Mouse (Mus musculus): ENCODE results near the gene Efna3. TPM values are rescaled to one million over a fixed set of nuclear protein-coding genes. Genes with fewer than 3 reads are reported as not detected.

Gene Efna3
- polyA plus RNA-seq, 1 experiment from 2014 or later, result 15.8 TPM

GRCm38 (mm10) chr3:89351271-89351670, 28.5 kb upstream of the Efna3 start:
- no peak overlapping the region for H3K4me2 ChIP-seq (replicated peaks)
- no peak for ATAC-seq (ENCODE audit: insufficient number of reproducible peaks, insufficient read depth, low FRiP score, low TSS enrichment)
- 43% methylated on average over 5 of the region's 5 CpGs for WGBS
- H3K4me3 ChIP-seq, result no peak overlapping the region
- no peaks in the 10 kb centered on the region for H3K9me3 ChIP-seq
- H3K27ac ChIP-seq, result no peak overlapping the region
- H3K4me1 ChIP-seq, result peaks cover 21% of the 10 kb centered on the region
- peaks cover 44% of the 10 kb centered on the region for H3K27me3 ChIP-seq
- H3K9ac ChIP-seq, result no peak overlapping the region
- 0 out of 2 replicates have a peak, but pooled peaks cover 8% of the 10 kb centered on the region for H3K36me3 ChIP-seq

- peak within 1 kb of the TSS; percentile 66 for H3K4me3 ChIP-seq
- no peaks in the 10 kb centered on the region for H3K9me3 ChIP-seq
- H3K27me3 ChIP-seq, result peaks cover 44% of the 10 kb centered on the region
- WGBS, result under 1% methylated on average over 55 of the region's 59 CpGs
- peaks cover 19% of the 10 kb centered on the region for H3K4me1 ChIP-seq
- peaks cover 20% of the 10 kb centered on the region; the same call in 1 of the 2 replicates for H3K36me3 ChIP-seq
- peak within 1 kb of the TSS; percentile 46; the same call in 1 of the 2 replicates for H3K27ac ChIP-seq
- ATAC-seq (ENCODE audit: insufficient number of reproducible peaks, insufficient read depth, low FRiP score, low TSS enrichment), result peak; percentile 81
- H3K9ac ChIP-seq, result peak within 1 kb of the TSS; percentile 65
- peak within 1 kb of the TSS; percentile 97 for H3K4me2 ChIP-seq (replicated peaks)
These were observed 27.2 kb upstream of the Efna3 start, which contains the start of gene Adam15 for GRCm38 (mm10) chr3:89349869-89350501. TSS of gene Adam15 (minus strand) at chr3:89349996.

- WGBS, result under 1% methylated on average over 38 of the region's 38 CpGs
- peak overlapping the region; percentile 66 for H3K4me3 ChIP-seq
- H3K36me3 ChIP-seq, result peaks cover 28% of the 10 kb centered on the region
- H3K27me3 ChIP-seq, result peaks cover 44% of the 10 kb centered on the region
- H3K9ac ChIP-seq, result peak overlapping the region; percentile 65
- H3K4me2 ChIP-seq (replicated peaks), result peak overlapping the region; percentile 97
- H3K27ac ChIP-seq, result peak overlapping the region; percentile 46; the same call in 1 of the 2 replicates
- no peak for ATAC-seq (ENCODE audit: insufficient number of reproducible peaks, insufficient read depth, low FRiP score, low TSS enrichment)
- H3K4me1 ChIP-seq, result peaks cover 17% of the 10 kb centered on the region
- H3K9me3 ChIP-seq, result no peaks in the 10 kb centered on the region
These were observed 26.4 kb upstream of the Efna3 start for GRCm38 (mm10) chr3:89348911-89349868.

DNA sequence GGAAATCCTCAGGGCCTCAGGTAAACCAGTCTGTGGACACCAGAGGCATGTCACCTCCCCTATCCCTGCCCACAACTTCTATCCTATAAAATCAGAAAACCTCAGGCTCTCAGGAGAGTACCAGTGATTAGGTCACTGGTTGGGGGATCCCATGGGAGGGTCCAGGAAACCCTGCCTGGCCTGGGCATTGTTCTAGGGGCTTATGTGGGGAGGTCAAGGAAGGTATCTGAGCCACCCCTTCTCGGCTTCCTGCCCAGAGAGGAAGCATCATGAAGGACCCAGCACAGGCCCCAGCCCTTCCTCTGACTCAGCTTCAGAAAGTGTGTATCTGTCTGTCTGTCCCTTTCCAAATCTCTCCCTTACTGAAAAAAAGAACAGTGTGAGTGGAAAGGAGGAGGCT, 25.2 kb upstream of the Efna3 start:
- Histone ChIP-seq H3K9me3 (no peaks in the 10 kb centered on the region), H3K36me3 (peaks cover 39% of the 10 kb centered on the region), H3K4me2 (replicated peaks) (no peak overlapping the region), H3K4me3 (no peak overlapping the region), H3K27ac (no peak overlapping the region), H3K27me3 (peaks cover 39% of the 10 kb centered on the region), H3K4me1 (peaks cover 17% of the 10 kb centered on the region), H3K9ac (no peak overlapping the region)
- WGBS, result 50% methylated on average over 1 of the region's 1 CpGs
- ATAC-seq (ENCODE audit: insufficient number of reproducible peaks, insufficient read depth, low FRiP score, low TSS enrichment), result no peak

GRCm38 (mm10) chr3:89346815-89347540, 24.2 kb upstream of the Efna3 start:
- Histone ChIP-seq H3K4me2 (replicated peaks) (no peak overlapping the region), H3K4me1 (peaks cover 17% of the 10 kb centered on the region), H3K36me3 (peaks cover 48% of the 10 kb centered on the region), H3K27me3 (peaks cover 36% of the 10 kb centered on the region), H3K27ac (no peak overlapping the region), H3K9me3 (no peaks in the 10 kb centered on the region), H3K4me3 (no peak overlapping the region), H3K9ac (no peak overlapping the region)
- ATAC-seq (ENCODE audit: insufficient number of reproducible peaks, insufficient read depth, low FRiP score, low TSS enrichment), result no peak
- 74% methylated on average over 10 of the region's 10 CpGs for WGBS

DNA sequence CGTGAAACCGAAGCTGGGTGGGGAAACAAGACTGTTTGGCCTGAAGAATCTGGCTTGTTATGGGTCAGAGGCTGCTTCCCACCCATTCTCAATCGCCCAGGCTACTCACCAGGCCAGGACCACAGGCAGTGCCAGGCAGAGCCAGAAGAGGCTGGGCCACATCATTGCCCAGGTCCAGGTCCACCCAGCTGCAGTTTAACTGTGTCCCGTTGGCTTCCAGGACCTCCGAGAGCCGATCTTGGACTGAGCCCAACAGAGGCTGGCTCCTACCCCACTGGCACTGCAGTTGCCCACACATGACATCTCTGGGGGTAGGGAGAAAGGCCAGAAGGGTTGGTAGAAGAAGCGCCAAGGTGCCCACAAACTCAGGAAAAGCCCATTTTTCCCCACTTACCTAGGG, 20.5 kb upstream of the Efna3 start:
- Histone ChIP-seq H3K36me3 (peaks cover 49% of the 10 kb centered on the region), H3K9ac (no peak overlapping the region), H3K27me3 (peaks cover 15% of the 10 kb centered on the region; the same call in 1 of the 2 replicates), H3K27ac (no peak overlapping the region), H3K4me1 (peaks cover 27% of the 10 kb centered on the region), H3K4me2 (replicated peaks) (no peak overlapping the region), H3K4me3 (no peak overlapping the region), H3K9me3 (no peaks in the 10 kb centered on the region)
- WGBS, result 83% methylated on average over 7 of the region's 7 CpGs
- ATAC-seq (ENCODE audit: insufficient number of reproducible peaks, insufficient read depth, low FRiP score, low TSS enrichment), result no peak

GRCm38 (mm10) chr3:89341794-89342193, 19.0 kb upstream of the Efna3 start:
- no peak overlapping the region for H3K4me3 ChIP-seq
- H3K9ac ChIP-seq, result no peak overlapping the region; the same call in 1 of the 2 replicates
- no peaks in the 10 kb centered on the region for H3K9me3 ChIP-seq
- H3K36me3 ChIP-seq, result peaks cover 44% of the 10 kb centered on the region
- H3K4me1 ChIP-seq, result peaks cover 31% of the 10 kb centered on the region
- no peak overlapping the region for H3K4me2 ChIP-seq (replicated peaks)
- ATAC-seq (ENCODE audit: insufficient number of reproducible peaks, insufficient read depth, low FRiP score, low TSS enrichment), result no peak
- H3K27ac ChIP-seq, result no peak overlapping the region; the same call in 1 of the 2 replicates
- 0 out of 2 replicates have a peak, but pooled peaks cover 3% of the 10 kb centered on the region for H3K27me3 ChIP-seq
- 94% methylated on average over 4 of the region's 4 CpGs for WGBS

DNA sequence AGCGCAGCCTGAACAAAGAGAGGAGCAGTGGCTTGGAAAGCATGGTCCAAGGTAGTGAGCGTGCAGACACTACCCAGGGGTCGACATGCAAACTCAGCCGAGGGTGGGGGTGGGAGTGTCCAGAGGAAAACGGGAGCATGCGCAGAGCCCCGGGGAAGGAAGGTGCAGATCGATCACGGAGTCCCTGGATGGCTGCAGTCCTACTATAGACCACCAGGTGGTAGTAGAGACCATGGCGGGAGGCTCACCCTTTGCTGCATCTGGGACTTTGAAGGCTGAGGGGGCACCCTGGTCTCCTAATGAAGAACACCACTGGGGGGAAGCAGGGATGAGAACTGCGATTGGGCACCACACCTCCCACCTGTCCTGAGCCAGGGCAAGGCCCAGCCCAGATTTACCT, 17.7 kb upstream of the Efna3 start:
- H3K27ac ChIP-seq, result no peak overlapping the region
- peak overlapping the region; percentile 32 for H3K4me3 ChIP-seq
- peaks cover 34% of the 10 kb centered on the region for H3K36me3 ChIP-seq
- H3K9me3 ChIP-seq, result no peaks in the 10 kb centered on the region
- H3K4me1 ChIP-seq, result peaks cover 43% of the 10 kb centered on the region
- peak overlapping the region; percentile 86 for H3K4me2 ChIP-seq (replicated peaks)
- no peaks in the 10 kb centered on the region for H3K27me3 ChIP-seq
- peak overlapping the region; percentile 49 for H3K9ac ChIP-seq
- WGBS, result 3% methylated on average over 11 of the region's 11 CpGs
- ATAC-seq (ENCODE audit: insufficient number of reproducible peaks, insufficient read depth, low FRiP score, low TSS enrichment), result no peak

DNA sequence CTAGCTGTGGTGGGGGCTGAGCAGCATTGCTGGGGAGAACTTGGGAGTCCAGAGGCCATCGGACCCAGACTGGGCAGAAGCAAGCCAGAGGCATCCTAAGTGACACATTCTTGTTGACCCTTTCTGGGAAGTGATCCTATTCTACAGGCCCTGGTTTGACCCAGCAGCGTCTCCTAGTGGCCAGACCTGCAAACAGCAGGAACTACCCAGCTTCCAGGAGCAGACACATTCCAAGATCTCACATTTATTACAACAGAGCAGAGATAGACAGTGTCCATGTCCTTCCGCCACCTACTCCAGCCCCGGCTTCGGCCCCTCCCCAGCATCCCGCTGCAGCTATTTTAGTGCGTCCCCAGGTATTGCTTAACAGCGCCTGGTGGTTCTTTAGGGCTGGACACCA, 16.7 kb upstream of the Efna3 start:
- H3K4me2 ChIP-seq (replicated peaks), result peak overlapping the region; percentile 86
- 0 out of 2 replicates have a peak overlapping the region, but pooled peaks have one; percentile 91 for H3K4me3 ChIP-seq
- peaks cover 46% of the 10 kb centered on the region for H3K4me1 ChIP-seq
- peak overlapping the region; percentile 97 for H3K27ac ChIP-seq
- no peak overlapping the region for H3K9ac ChIP-seq
- peaks cover 32% of the 10 kb centered on the region for H3K36me3 ChIP-seq
- ATAC-seq (ENCODE audit: insufficient number of reproducible peaks, insufficient read depth, low FRiP score, low TSS enrichment), result no peak
- 30% methylated on average over 8 of the region's 8 CpGs for WGBS
- no peaks in the 10 kb centered on the region for H3K9me3 ChIP-seq
- H3K27me3 ChIP-seq, result no peaks in the 10 kb centered on the region

GRCm38 (mm10) chr3:89337721-89338578, 15.2 kb upstream of the Efna3 start, which contains the start of gene Efna4:
TSS of gene Efna4 (minus strand) at chr3:89338028.
- Histone ChIP-seq H3K4me1 (peaks cover 50% of the 10 kb centered on the region), H3K9me3 (no peaks in the 10 kb centered on the region), H3K27ac (peak within 1 kb of the TSS; percentile 97), H3K9ac (peak within 1 kb of the TSS; percentile 97), H3K27me3 (no peaks in the 10 kb centered on the region), H3K4me2 (replicated peaks) (peak within 1 kb of the TSS; percentile 86), H3K36me3 (peaks cover 31% of the 10 kb centered on the region), H3K4me3 (peak within 1 kb of the TSS; percentile 91)
- under 1% methylated on average over 43 of the region's 44 CpGs for WGBS
- ATAC-seq (ENCODE audit: insufficient number of reproducible peaks, insufficient read depth, low FRiP score, low TSS enrichment), result peak; percentile 90
